Mouse (Mus musculus): ENCODE measurements around the gene Snx13.

DNA sequence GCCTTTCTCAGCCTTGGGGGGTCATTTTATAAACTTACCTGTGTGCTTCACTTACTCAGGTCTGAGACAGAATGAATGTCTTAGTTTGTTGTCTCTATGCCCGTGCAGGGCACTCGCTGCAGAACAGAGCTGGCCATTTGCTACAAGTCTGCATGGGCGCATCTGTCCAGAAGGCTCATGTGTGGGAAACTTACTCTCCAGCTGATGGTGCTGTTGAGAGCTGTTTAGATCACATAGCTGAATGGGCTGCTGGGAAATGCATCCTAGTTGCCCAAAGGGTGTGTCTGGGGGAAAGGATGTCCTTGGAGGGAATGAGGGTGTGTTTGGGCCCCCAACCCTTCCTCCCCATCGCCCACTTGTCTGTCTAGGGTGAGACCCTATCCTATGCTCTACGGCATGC is 137.3 kb downstream of the Snx13 start:
- TF ChIP-seq CHD2 (IDR thresholded peaks at IDR 0.05; ENCODE audit: low read depth, low read length): no peak
- TF ChIP-seq ZNF384 (IDR thresholded peaks at IDR 0.05; ENCODE audit: low read depth, low read length): no peak
- TF ChIP-seq HCFC1 (IDR thresholded peaks at IDR 0.05; ENCODE audit: borderline replicate concordance, insufficient read depth, low read length): no peak
- no peak for TF ChIP-seq ZC3H11A (IDR thresholded peaks at IDR 0.05; ENCODE audit: borderline replicate concordance, low read depth, low read length)
- no peak for TF ChIP-seq MAFK (IDR thresholded peaks at IDR 0.05; ENCODE audit: insufficient read depth, low read depth, low read length)
